Mouse (Mus musculus) testis, adult 2 months (tissue): ENCODE measurements around the gene Olfr70.

Experiments
- CTCF ChIP-seq: fragments of 200-500 bp; IDR thresholded peaks from 2 replicates; pipeline ENCODE4 v1.5.1; 2012; ENCODE audit warnings: low read depth, mild to moderate bottlenecking, inconsistent platforms, low read length, moderate library complexity; ENCODE audit not compliant: control insufficient read depth, insufficient read depth, insufficient replicate concordance
- POLR2A ChIP-seq: fragments of 200-500 bp; IDR thresholded peaks from 2 replicates; pipeline ENCODE4 v1.6.1; 2012; ENCODE audit warnings: low read depth, mild to moderate bottlenecking, inconsistent platforms, low read length, moderate library complexity; ENCODE audit not compliant: control insufficient read depth

DNA sequence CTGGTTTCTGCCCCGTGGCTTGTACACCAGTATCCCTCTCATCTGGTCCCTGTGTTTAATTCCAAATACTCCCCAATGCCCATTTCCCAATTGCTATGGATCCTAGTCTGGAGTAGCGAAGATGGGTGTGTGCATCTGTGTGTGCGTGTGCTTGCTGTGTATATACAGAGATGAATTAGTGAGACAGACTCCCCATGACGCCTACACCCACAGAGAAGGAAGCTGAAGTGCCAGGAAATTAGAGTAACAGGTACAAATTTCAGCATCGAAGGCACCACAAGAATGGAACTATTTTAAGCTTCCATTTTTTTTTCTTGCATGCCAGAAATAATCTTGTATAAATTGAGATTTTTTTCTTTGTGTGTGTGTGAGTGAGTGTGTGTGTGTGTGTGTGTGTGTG lies 9.6 kb downstream of the Olfr70 start:
- no peak for TF ChIP-seq CTCF
- no peak for TF ChIP-seq POLR2A
